Mouse (Mus musculus): ENCODE results near the gene Smarca4. TPM values are rescaled to one million over a fixed set of nuclear protein-coding genes. Genes with fewer than 3 reads are reported as not detected.
A peak's percentile ranks its signal among the peaks of the same experiment; 100 is the strongest.
"Not testable (repeated sequence)": the region's sequence is repeated elsewhere in the genome, so short reads cannot be mapped to it uniquely, and the experiment has no call there.

Smarca4 gene
- 56.6 and 63.0 TPM in 2 replicates for polyA plus RNA-seq (2012; rRNA removed)

GRCm38 (mm10) chr9:21615617-21616231 lies at the start of gene Smarca4:
Gene Smarca4, plus strand, starts transcription at chr9:21616169.
- DNase-seq (ENCODE audit: low spot score) = peak; percentile 98

- DNase-seq (ENCODE audit: low spot score) = no peak
Measured at GRCm38 (mm10) chr9:21566538-21566937, 49.4 kb upstream of the Smarca4 start.

GRCm38 (mm10) chr9:21567051-21567450 lies 48.9 kb upstream of the Smarca4 start:
- no peak for DNase-seq (ENCODE audit: low spot score)

GRCm38 (mm10) chr9:21568657-21569255 lies 47.2 kb upstream of the Smarca4 start:
- DNase-seq (ENCODE audit: low spot score) = no peak

- no peak for DNase-seq (ENCODE audit: low spot score)
Measured at GRCm38 (mm10) chr9:21574012-21574801, 41.8 kb upstream of the Smarca4 start.

- DNase-seq (ENCODE audit: low spot score) = no peak
Measured at GRCm38 (mm10) chr9:21575253-21575652, 40.7 kb upstream of the Smarca4 start.

GRCm38 (mm10) chr9:21576286-21576685 lies 39.7 kb upstream of the Smarca4 start:
- no peak for DNase-seq (ENCODE audit: low spot score)

- DNase-seq (ENCODE audit: low spot score) = no peak
Measured at GRCm38 (mm10) chr9:21578226-21578625, 37.7 kb upstream of the Smarca4 start.

- no peak for DNase-seq (ENCODE audit: low spot score)
Measured at GRCm38 (mm10) chr9:21585401-21585800, 30.6 kb upstream of the Smarca4 start.

GRCm38 (mm10) chr9:21587678-21588349 lies 28.2 kb upstream of the Smarca4 start:
- no peak for DNase-seq (ENCODE audit: low spot score)

- no peak for DNase-seq (ENCODE audit: low spot score)
Measured at GRCm38 (mm10) chr9:21588350-21588749, 27.6 kb upstream of the Smarca4 start.

- no peak for DNase-seq (ENCODE audit: low spot score)
Measured at GRCm38 (mm10) chr9:21589538-21589937, 26.4 kb upstream of the Smarca4 start.

GRCm38 (mm10) chr9:21591127-21591830 lies 24.7 kb upstream of the Smarca4 start:
- DNase-seq (ENCODE audit: low spot score) = no peak

GRCm38 (mm10) chr9:21591831-21592702 lies 23.9 kb upstream of the Smarca4 start:
- no peak for DNase-seq (ENCODE audit: low spot score)

- peak; percentile 76 for DNase-seq (ENCODE audit: low spot score)
Measured at GRCm38 (mm10) chr9:21592703-21593121, 23.3 kb upstream of the Smarca4 start, which contains the start of the genes Timm29 and Yipf2. Gene Timm29, plus strand, starts transcription at chr9:21592722. Gene Yipf2, minus strand, starts transcription at chr9:21592828.

- DNase-seq (ENCODE audit: low spot score) = peak; percentile 50
Measured at GRCm38 (mm10) chr9:21593122-21593721, 22.7 kb upstream of the Smarca4 start.

- not testable (repeated sequence) for DNase-seq (ENCODE audit: low spot score)
Measured at GRCm38 (mm10) chr9:21594350-21594749, 21.6 kb upstream of the Smarca4 start.

- no peak for DNase-seq (ENCODE audit: low spot score)
Measured at GRCm38 (mm10) chr9:21594838-21595237, 21.1 kb upstream of the Smarca4 start.

- no peak for DNase-seq (ENCODE audit: low spot score)
Measured at GRCm38 (mm10) chr9:21598198-21598597, 17.8 kb upstream of the Smarca4 start.

- DNase-seq (ENCODE audit: low spot score) = no peak
Measured at GRCm38 (mm10) chr9:21600186-21600585, 15.8 kb upstream of the Smarca4 start.
